Mouse (Mus musculus): ENCODE measurements around the gene Tlr2.
"Not testable (repeated sequence)": the region's sequence is repeated elsewhere in the genome, so short reads cannot be mapped to it uniquely, and the experiment has no call there.

The Tlr2 gene

DNA sequence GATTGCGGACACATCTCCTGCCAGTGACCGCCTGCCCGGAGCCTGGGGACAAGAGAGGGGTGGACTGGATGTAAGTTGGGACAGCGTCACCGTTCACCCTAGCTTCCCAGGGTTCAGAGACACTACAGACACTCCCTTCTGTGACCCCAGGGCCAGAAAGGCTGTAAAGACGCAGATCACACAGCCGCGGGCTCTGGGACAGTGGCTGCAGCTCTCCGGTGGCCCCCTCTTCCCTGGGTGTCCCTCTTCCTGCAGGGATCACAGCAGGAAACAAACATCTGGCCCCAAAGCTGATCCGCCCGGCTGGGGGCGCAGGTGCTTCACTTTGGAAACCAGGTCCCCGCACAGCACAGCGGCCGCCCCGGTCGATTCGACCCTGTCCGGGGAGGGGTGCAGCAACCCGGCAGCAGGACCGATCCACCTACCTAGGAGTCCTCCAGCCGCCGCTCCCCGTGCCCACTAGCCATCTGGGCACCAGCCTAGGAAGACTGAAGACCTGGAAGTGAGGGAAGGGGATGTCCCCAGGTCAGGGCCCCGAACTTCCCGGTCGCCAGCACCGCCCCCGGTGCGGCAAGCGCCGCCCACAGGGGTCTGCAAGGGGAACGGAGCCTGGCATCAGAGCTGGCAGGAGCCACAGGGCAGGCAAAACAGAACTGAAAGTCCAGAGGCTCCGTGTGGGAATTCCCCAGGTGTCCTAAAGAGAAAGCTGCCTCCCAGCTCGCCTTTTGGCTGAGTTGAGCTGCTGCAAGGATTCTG, at the start of gene Tlr2:
TSS of gene Tlr2 (minus strand) at position 673 of the 756 bp plus-strand sequence.
- no peak for DNase-seq (ENCODE audit: low read depth, low spot score)

GRCm38 (mm10) chr3:83885163-83885562, 43.6 kb upstream of the Tlr2 start:
- DNase-seq (ENCODE audit: low read depth, low spot score), result no peak

DNA sequence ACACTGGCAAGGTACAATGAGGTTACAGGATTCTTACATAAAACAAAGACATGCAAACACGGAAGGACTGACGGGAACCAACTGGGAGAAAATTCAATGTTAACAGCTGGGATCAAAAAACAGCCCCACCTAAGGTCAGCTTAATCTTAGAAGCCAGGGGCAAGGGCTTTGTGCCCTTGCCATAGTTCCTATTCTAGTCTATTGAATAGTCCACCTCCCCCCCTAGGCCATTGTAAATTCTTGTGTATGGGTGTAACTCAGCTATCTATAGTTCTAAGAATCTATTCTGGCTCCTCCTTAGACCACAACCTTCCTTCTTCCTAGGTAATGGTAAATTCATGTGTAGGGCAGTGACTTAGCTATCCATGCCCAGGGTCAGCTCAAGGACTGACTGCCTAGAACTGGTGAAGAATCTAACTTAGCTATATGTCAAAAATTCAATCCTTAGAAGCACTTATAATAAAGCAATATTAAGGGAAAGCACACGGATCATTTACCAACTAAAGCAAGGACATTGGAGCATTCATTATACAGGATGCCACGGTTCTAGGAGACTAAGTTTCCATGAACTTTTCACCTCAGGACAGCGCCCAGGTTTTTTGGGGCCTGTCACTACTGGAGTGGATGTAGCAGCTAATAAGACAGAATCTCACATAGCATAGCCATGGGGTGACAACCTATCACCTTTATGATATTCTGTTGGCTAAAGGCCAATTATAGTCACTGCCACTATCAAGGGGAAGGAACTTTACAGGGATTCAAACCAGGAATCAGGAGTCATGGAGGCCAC, 37.9 kb upstream of the Tlr2 start:
- not testable (repeated sequence) for DNase-seq (ENCODE audit: low read depth, low spot score)

GRCm38 (mm10) chr3:83878801-83879200, 37.2 kb upstream of the Tlr2 start:
- DNase-seq (ENCODE audit: low read depth, low spot score), result no peak

DNA sequence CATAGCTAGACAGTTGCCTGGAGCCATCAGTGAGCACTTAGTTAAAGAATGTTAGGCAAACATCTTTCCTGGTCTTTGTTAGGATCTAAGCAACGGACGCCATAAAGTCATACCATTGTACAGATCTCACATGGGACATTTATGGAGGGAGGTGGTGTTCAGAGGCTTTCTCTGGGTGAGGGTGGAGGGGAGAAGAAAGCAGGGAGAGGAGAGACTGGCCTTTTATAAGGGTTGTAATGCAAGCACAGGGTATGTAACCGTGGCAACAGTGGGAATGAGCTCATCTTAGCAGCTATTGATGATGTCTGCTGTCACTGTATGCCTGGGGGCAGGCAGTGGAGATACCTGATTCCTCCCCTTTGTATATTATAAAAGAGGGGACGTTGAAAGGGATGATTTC, 34.7 kb upstream of the Tlr2 start:
- DNase-seq (ENCODE audit: low read depth, low spot score), result no peak

- not testable (repeated sequence) for DNase-seq (ENCODE audit: low read depth, low spot score)
Observed at GRCm38 (mm10) chr3:83875078-83875477, 33.5 kb upstream of the Tlr2 start.

- not testable (repeated sequence) for DNase-seq (ENCODE audit: low read depth, low spot score)
Observed at GRCm38 (mm10) chr3:83872853-83873252, 31.3 kb upstream of the Tlr2 start.

- DNase-seq (ENCODE audit: low read depth, low spot score), result not testable (repeated sequence)
Observed at GRCm38 (mm10) chr3:83871962-83872361, 30.4 kb upstream of the Tlr2 start.

- not testable (repeated sequence) for DNase-seq (ENCODE audit: low read depth, low spot score)
Observed at GRCm38 (mm10) chr3:83871559-83871958, 30.0 kb upstream of the Tlr2 start.

GRCm38 (mm10) chr3:83869776-83870175, 28.2 kb upstream of the Tlr2 start:
- DNase-seq (ENCODE audit: low read depth, low spot score), result no peak

DNA sequence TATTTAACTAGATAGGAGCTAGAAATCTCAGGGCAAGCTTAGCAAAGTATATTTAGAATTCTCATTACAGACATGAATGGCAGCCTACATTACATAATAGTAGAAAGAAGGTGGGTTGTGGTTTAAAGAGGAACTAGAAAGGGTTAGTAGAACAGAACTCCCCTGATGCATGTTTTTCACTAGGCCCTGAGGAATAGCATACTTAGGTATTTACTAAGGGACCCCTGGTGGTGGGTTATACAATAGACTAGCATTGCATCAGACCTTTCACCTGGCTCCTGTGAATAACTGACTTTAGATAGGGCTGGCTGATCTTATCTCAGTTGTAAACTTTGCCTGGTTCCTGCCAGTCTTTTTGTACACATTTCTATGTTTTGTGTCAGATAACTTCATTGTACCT, 25.5 kb upstream of the Tlr2 start:
- DNase-seq (ENCODE audit: low read depth, low spot score), result not testable (repeated sequence)

DNA sequence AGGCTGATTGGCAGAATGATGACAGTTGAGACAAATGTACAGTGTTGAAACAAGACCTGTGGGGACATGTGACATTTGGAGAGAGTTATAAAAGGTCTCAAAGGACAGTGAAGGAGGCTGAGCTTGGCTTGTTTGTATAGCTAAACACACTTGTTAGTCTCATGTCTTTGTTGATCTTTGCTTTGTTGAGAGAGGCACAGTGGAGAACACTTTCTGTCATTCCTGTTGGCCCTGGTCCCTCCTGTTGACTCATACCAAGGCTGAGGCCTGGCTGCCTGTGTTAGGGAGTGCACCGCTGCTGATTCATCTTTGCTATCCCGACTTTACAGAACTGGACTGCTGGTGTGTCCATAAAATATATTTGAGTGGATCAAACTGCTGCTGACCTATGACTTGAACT, 23.6 kb upstream of the Tlr2 start:
- DNase-seq (ENCODE audit: low read depth, low spot score), result no peak

DNA sequence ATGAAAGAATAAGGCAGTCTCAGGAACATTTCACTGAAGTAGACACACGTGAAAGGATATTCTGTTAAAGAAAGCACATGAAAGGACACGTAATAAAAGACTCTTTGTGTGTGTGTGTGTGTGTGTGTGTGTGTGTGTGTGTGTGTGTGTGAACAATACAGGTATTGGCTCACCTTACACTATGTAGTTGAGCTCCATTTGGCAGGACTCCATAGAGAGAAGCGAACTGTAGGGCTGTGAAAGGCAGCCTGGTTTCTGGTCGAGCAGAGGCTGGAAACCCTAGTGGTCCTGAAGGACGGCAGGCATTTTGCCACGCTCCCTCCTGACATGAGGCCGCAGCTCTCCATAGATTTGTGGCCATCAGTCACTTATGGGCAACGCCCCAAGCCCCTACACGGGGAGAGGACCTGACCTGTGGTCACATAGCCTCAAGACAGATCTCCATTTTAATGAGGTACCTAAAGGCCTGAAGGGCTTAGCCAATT, 22.5 kb upstream of the Tlr2 start:
- no peak for DNase-seq (ENCODE audit: low read depth, low spot score)

GRCm38 (mm10) chr3:83862956-83863355, 21.4 kb upstream of the Tlr2 start:
- DNase-seq (ENCODE audit: low read depth, low spot score), result no peak

DNA sequence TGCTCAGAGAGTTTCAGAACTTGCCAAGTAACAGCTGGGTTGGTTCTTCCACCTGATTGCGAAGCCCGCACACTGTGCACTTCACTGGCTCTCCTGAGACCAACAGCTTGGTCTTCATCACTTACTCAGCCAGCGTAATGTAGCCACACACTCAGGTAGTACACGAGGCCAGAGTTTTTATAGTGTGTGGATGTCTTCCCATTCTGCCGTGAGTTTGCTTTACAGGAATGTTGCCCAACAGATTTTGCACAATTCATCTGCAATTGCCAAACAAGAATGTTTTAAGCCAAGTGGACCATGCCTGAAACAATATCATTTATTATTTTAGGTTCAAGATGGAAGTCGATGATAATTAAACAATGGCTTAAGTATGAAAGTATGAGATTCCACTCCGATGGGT, 18.0 kb upstream of the Tlr2 start:
- DNase-seq (ENCODE audit: low read depth, low spot score), result no peak

GRCm38 (mm10) chr3:83859071-83859470, 17.5 kb upstream of the Tlr2 start:
- no peak for DNase-seq (ENCODE audit: low read depth, low spot score)

- no peak for DNase-seq (ENCODE audit: low read depth, low spot score)
Observed at GRCm38 (mm10) chr3:83857621-83858020, 16.1 kb upstream of the Tlr2 start.

DNA sequence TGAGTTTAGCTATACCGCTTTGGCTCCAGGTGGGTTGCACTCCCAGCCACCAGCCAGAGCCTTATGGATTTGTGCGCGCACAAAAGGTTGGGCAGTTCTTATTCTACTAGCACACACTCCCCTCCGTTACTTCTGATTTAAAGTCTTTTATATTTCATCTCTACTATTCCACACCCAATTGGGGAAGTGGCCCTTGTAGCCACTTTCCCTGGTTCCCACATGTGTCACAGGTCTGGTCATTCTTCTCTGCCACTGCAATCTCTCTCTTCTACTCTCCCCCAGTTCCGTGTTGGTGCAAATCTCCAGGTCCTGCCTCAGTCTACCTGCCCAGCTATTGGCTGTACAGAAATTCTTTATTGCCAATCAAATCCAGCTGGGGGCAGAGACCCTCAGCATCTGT, 14.1 kb upstream of the Tlr2 start:
- DNase-seq (ENCODE audit: low read depth, low spot score), result no peak

GRCm38 (mm10) chr3:83849341-83849740, 7.8 kb upstream of the Tlr2 start:
- DNase-seq (ENCODE audit: low read depth, low spot score), result no peak

DNA sequence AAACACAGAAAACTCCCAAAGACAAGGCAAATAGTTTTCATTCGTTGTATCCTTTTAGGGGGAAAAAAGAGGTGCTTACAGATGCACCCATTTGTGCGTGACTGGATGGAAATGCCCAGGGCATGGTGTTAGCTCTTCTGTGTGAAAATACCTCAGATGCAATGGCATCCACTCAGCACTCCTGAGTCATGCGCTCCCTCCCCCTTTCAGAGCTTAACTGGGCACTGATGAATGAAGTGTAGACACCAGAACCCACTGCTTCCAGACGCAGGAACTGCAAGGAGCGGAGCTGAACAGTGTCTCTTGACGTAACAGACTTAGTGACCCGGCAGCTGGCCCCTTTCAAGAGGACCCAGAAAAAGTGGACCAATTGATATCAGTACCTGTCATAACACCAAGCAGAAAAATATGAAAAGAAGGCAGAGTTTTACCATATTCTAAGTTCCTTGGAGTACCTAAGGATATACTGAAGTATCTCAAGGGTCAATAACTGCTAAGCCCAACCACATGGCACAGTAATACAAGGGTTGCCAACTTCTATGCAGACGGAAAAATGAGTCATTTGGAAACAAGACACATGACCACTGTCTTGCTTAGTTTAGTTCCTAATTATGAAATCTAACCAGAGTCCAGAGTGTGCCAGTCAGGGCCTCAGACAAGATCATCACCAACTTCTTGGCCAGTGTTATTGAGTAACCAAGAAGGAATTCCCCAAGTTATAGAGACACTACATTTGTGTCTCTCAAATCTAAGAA, 3.4 kb upstream of the Tlr2 start:
- DNase-seq (ENCODE audit: low read depth, low spot score), result no peak

DNA sequence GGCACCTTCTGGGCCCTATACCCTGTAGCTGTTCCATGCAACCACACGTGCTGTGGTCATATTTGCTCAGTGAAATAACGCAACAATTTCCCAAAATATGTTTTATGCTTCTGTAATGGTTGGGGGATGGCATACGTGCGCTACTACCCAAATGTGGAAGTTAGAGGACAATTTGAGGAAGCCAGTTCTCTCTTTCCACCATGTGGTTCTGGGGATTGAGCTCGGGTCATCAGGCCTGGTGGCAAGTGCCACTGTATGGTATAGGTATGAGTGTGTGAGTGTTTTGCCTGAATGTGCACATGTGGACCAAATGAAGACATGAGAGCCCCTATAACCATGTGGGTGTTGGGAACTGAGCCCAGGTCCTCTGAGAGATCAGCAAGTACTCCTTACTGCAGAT, 2.1 kb downstream of the Tlr2 start:
- no peak for DNase-seq (ENCODE audit: low read depth, low spot score)

- no peak for DNase-seq (ENCODE audit: low read depth, low spot score)
Observed at GRCm38 (mm10) chr3:83836685-83837084, 4.9 kb downstream of the Tlr2 start.

All from brain, embryonic 18.5 days (tissue).